Mouse (Mus musculus) heart, postnatal 0 days (tissue): ENCODE measurements around the gene Gm49384. TPM values are rescaled to one million over a fixed set of nuclear protein-coding genes. Genes with fewer than 3 reads are reported as not detected.

Experiments used
- ATAC-seq: fragments of 200-750 bp; cut with Nextera tagmentation; 2 replicates; pipeline ENCODE4 v1.8.0; 2017; ENCODE audit warnings: low read depth, moderate number of reproducible peaks, moderate library complexity; ENCODE audit not compliant: insufficient read depth
- DNase-seq: peaks from one replicate; pipeline ENCODE4 v3.0.0-alpha.2; 2016; ENCODE audit warnings: low spot score
- H3K27ac ChIP-seq: fragments of 300-500 bp; sonication (generic); 2 replicates; pipeline ENCODE4 v1.5.1; 2014; ENCODE audit warnings: low read depth, mild to moderate bottlenecking
- H3K27me3 ChIP-seq: fragments of 300-500 bp; sonication (generic); 2 replicates; pipeline ENCODE4 v1.6.1; 2014; ENCODE audit warnings: low read length, mixed read lengths; ENCODE audit not compliant: control insufficient read depth, insufficient read depth
- H3K36me3 ChIP-seq: fragments of 300-500 bp; sonication (generic); replicated peaks from 2 replicates; pipeline ENCODE4 v1.6.1; 2014; ENCODE audit warnings: low read length, mixed read lengths; ENCODE audit not compliant: control insufficient read depth, insufficient read depth
- H3K4me1 ChIP-seq: fragments of 300-500 bp; sonication (generic); 2 replicates; pipeline ENCODE4 v1.6.1; 2014; ENCODE audit warnings: antibody characterized with exemption; ENCODE audit not compliant: control insufficient read depth, insufficient read depth
- H3K4me2 ChIP-seq: fragments of 300-500 bp; sonication (generic); 2 replicates; pipeline ENCODE4 v1.6.1; 2014; ENCODE audit warnings: low read depth, mild to moderate bottlenecking, low read length, moderate library complexity
- H3K4me3 ChIP-seq: fragments of 300-500 bp; sonication (generic); 2 replicates; pipeline ENCODE4 v1.5.1; 2014; ENCODE audit warnings: low read depth, low read length
- H3K9ac ChIP-seq: fragments of 300-500 bp; sonication (generic); replicated peaks from 2 replicates; pipeline ENCODE4 v1.6.1; 2014; ENCODE audit warnings: low read depth, low read length, mixed read lengths
- H3K9me3 ChIP-seq: fragments of 300-500 bp; sonication (generic); replicated peaks from 2 replicates; pipeline ENCODE4 v1.6.1; 2016; ENCODE audit warnings: low read length; ENCODE audit not compliant: control insufficient read depth
- CTCF ChIP-seq: IDR thresholded peaks from 2 replicates; pipeline ENCODE4 v1.5.1; 2016; ENCODE audit warnings: antibody characterized with exemption, control low read depth, low read depth
- EP300 ChIP-seq: IDR thresholded peaks from 2 replicates; pipeline ENCODE4 v1.6.1; 2016; ENCODE audit warnings: antibody characterized with exemption, low read depth
- WGBS: fragments of 180-500 bp; shearing (Covaris S2); extraction: QIAGEN DNeasy Blood & Tissue Kit; methylation state at CpG from one replicate; pipeline ENCODE4 v1.1.7; 2014; 5-methylcytosine and 5-hydroxymethylcytosine counted together
- polyA plus RNA-seq: library from polyadenylated mRNA; unstranded; fragments of >200 nt; fragmentation: Nextera tagmentation; extraction: Ambion mirVana; gene quantifications from 2 replicates; pipeline ENCODE4 v1.2.1, GENCODE M21; 2015
- total RNA-seq: library from RNA; depleted of rRNA; stranded (reverse); fragments of >200 nt; gene quantifications from 2 replicates; pipeline ENCODE4 v1.2.3, GENCODE M21; 2014; ENCODE audit warnings: low replicate concordance

The Gm49384 gene
- total and polyA plus RNA-seq, 2 experiments from 2014 or later, result 5.5 to 7.1 TPM

- no peaks in the 10 kb centered on the region for H3K9me3 ChIP-seq
- WGBS, result under 1% methylated on average over 37 of the region's 37 CpGs
- TF ChIP-seq CTCF, result no peak
- H3K4me2 ChIP-seq, result peak within 1 kb of the TSS; percentile 76
- H3K4me1 ChIP-seq, result peaks cover 6% of the 10 kb centered on the region
- ATAC-seq (peak; percentile 94), DNase-seq (peak; percentile 83)
- H3K27me3 ChIP-seq, result no peaks in the 10 kb centered on the region
- peak within 1 kb of the TSS; percentile 72 for H3K27ac ChIP-seq
- H3K36me3 ChIP-seq, result 0 out of 2 replicates have a peak, but pooled peaks cover 7% of the 10 kb centered on the region
- peak within 1 kb of the TSS; percentile 84 for H3K4me3 ChIP-seq
- H3K9ac ChIP-seq, result peak within 1 kb of the TSS; percentile 59
These were observed 23.9 kb upstream of the Gm49384 start, which contains the start of gene Pole2 for GRCm38 (mm10) chr12:69227776-69228466. TSS of gene Pole2 (minus strand) at chr12:69228195.

GRCm38 (mm10) chr12:69220613-69221277 is 16.7 kb upstream of the Gm49384 start:
- Histone ChIP-seq H3K27me3 (no peaks in the 10 kb centered on the region), H3K36me3 (peaks cover 24% of the 10 kb centered on the region; the same call in 1 of the 2 replicates), H3K4me1 (no peaks in the 10 kb centered on the region), H3K9me3 (no peaks in the 10 kb centered on the region), H3K9ac (no peak overlapping the region), H3K27ac (no peak overlapping the region), H3K4me2 (no peak overlapping the region), H3K4me3 (no peak overlapping the region)
- DNase-seq (no peak), ATAC-seq (no peak)
- TF ChIP-seq EP300 (no peak), CTCF (no peak)
- 89% methylated on average over 19 of the region's 19 CpGs for WGBS

- H3K27ac ChIP-seq, result no peak overlapping the region
- no peak overlapping the region for H3K4me3 ChIP-seq
- 89% methylated on average over 7 of the region's 7 CpGs for WGBS
- no peaks in the 10 kb centered on the region for H3K9me3 ChIP-seq
- TF ChIP-seq CTCF (no peak), EP300 (no peak)
- H3K4me2 ChIP-seq, result no peak overlapping the region
- no peak for ATAC-seq
- peaks cover 24% of the 10 kb centered on the region; the same call in 1 of the 2 replicates for H3K36me3 ChIP-seq
- H3K4me1 ChIP-seq, result no peaks in the 10 kb centered on the region
- no peaks in the 10 kb centered on the region for H3K27me3 ChIP-seq
- no peak overlapping the region for H3K9ac ChIP-seq
- no peak for DNase-seq
These were observed 12.5 kb upstream of the Gm49384 start for GRCm38 (mm10) chr12:69216587-69216986.

- TF ChIP-seq CTCF (no peak), EP300 (no peak)
- ATAC-seq (no peak), DNase-seq (no peak)
- H3K9ac ChIP-seq, result no peak overlapping the region
- 77% methylated on average over 3 of the region's 3 CpGs for WGBS
- H3K4me3 ChIP-seq, result no peak overlapping the region
- no peak overlapping the region for H3K27ac ChIP-seq
- H3K4me2 ChIP-seq, result no peak overlapping the region
- H3K27me3 ChIP-seq, result no peaks in the 10 kb centered on the region
- H3K4me1 ChIP-seq, result no peaks in the 10 kb centered on the region
- no peaks in the 10 kb centered on the region for H3K9me3 ChIP-seq
- H3K36me3 ChIP-seq, result peaks cover 13% of the 10 kb centered on the region; the same call in 1 of the 2 replicates
These were observed 11.1 kb upstream of the Gm49384 start for GRCm38 (mm10) chr12:69215000-69215785.

GRCm38 (mm10) chr12:69214393-69214792 is 10.3 kb upstream of the Gm49384 start:
- ATAC-seq, result no peak
- 91% methylated on average over 7 of the region's 7 CpGs for WGBS

More at GRCm38 (mm10) chr12:69214393-69214792, 10.3 kb upstream of the Gm49384 start:
- H3K27me3 ChIP-seq, result no peaks in the 10 kb centered on the region
- H3K9ac ChIP-seq, result no peak overlapping the region
- no peaks in the 10 kb centered on the region for H3K4me1 ChIP-seq
- H3K4me3 ChIP-seq, result no peak overlapping the region
- no peak overlapping the region for H3K27ac ChIP-seq
- no peak for TF ChIP-seq EP300
- TF ChIP-seq CTCF, result no peak
- no peaks in the 10 kb centered on the region for H3K9me3 ChIP-seq
- no peak overlapping the region for H3K4me2 ChIP-seq
- no peak for DNase-seq
- H3K36me3 ChIP-seq, result peaks cover 13% of the 10 kb centered on the region; the same call in 1 of the 2 replicates
